Mouse (Mus musculus) liver, embryonic 14 days (tissue): Measurements from ENCODE around the gene Ywhab. TPM values are rescaled to one million over a fixed set of nuclear protein-coding genes. Genes with fewer than 3 reads are reported as not detected.

ENCODE experiments used
- polyA plus RNA-seq: library from polyadenylated mRNA; depleted of rRNA; stranded (reverse); fragments of >200 nt; gene quantifications from 2 replicates; pipeline ENCODE4 v1.2.3, GENCODE M21; 2012; rRNA removed

The Ywhab gene
- 31.1 and 37.7 TPM in 2 replicates for polyA plus RNA-seq

GRCm38 (mm10) chr2:163994654-163994976, at the start of gene Ywhab:
Gene Ywhab, plus strand, starts transcription at chr2:163994960.

GRCm38 (mm10) chr2:164025150-164025549, 30.4 kb downstream of the Ywhab start, which contains the start of gene Pabpc1l:
Gene Pabpc1l, plus strand, starts transcription at chr2:164025450.

Other genes with a start within 250 kb of the Ywhab start
- 3.4 TPM in 2 replicates for gene Ada, start 244.7 kb upstream of the Ywhab start, polyA plus RNA-seq
- gene Ccn5, start 174.1 kb upstream of the Ywhab start, polyA plus RNA-seq: 0.01 TPM in 1 of 2 replicates, not detected in the other
- gene Kcnk15, start 141.3 kb upstream of the Ywhab start, polyA plus RNA-seq: not detected in 2 replicates
- 0.13 and 0.14 TPM in 2 replicates for gene Rims4, start 76.3 kb upstream of the Ywhab start, polyA plus RNA-seq
- gene Pabpc1l, start 30.5 kb downstream of the Ywhab start, polyA plus RNA-seq: 0.29 and 0.33 TPM in 2 replicates
- 11.5 and 12.1 TPM in 2 replicates for gene Stk4, start 75.4 kb downstream of the Ywhab start, polyA plus RNA-seq
- gene Tomm34, start 76.2 kb downstream of the Ywhab start, polyA plus RNA-seq: 10.0 and 12.8 TPM in 2 replicates
- gene Kcns1, start 176.2 kb downstream of the Ywhab start, polyA plus RNA-seq: 0.01 TPM in 1 of 2 replicates, not detected in the other
- gene Wfdc5, start 187.8 kb downstream of the Ywhab start, polyA plus RNA-seq: not detected in 2 replicates
- gene Wfdc12, start 195.6 kb downstream of the Ywhab start, polyA plus RNA-seq: not detected in 2 replicates
- gene Wfdc15a, start 205.2 kb downstream of the Ywhab start, polyA plus RNA-seq: not detected in 2 replicates
- 0.12 TPM in 1 of 2 replicates, not detected in the other for gene Wfdc15b, start 226.7 kb downstream of the Ywhab start, polyA plus RNA-seq
- gene Svs2, start 243.5 kb downstream of the Ywhab start, polyA plus RNA-seq: not detected in 2 replicates